Mouse (Mus musculus) limb, embryonic 14.5 days (tissue): ENCODE measurements around the gene Sez6. TPM values are rescaled to one million over a fixed set of nuclear protein-coding genes. Genes with fewer than 3 reads are reported as not detected.

ENCODE experiments used
- ATAC-seq: fragments of 200-750 bp; cut with Nextera tagmentation; 2 replicates; pipeline ENCODE4 v1.8.0; 2017; ENCODE audit warnings: low read depth, moderate number of reproducible peaks, moderate TSS enrichment; ENCODE audit not compliant: low FRiP score
- DNase-seq: peaks from one replicate; pipeline ENCODE4 v3.0.0-alpha.2; 2015; ENCODE audit warnings: low spot score
- H3K27ac ChIP-seq: fragments of 300-500 bp; sonication (generic); replicated peaks from 2 replicates; pipeline ENCODE4 v1.5.1; 2014; ENCODE audit warnings: low read depth, mild to moderate bottlenecking, low read length, moderate library complexity, mixed read lengths
- H3K27me3 ChIP-seq: fragments of 300-500 bp; sonication (generic); 2 replicates; pipeline ENCODE4 v1.6.1; 2014; ENCODE audit warnings: low read length, mixed read lengths; ENCODE audit not compliant: control insufficient read depth, insufficient read depth
- H3K36me3 ChIP-seq: fragments of 300-500 bp; sonication (generic); 2 replicates; pipeline ENCODE4 v1.6.1; 2014; ENCODE audit warnings: mild to moderate bottlenecking, low read length, moderate library complexity, mixed read lengths; ENCODE audit not compliant: control insufficient read depth, insufficient read depth
- H3K4me1 ChIP-seq: fragments of 300-500 bp; sonication (generic); 2 replicates; pipeline ENCODE4 v1.6.1; 2014; ENCODE audit warnings: antibody characterized with exemption, low read length, mixed read lengths; ENCODE audit not compliant: control insufficient read depth, insufficient read depth
- H3K4me2 ChIP-seq: fragments of 300-500 bp; sonication (generic); replicated peaks from 2 replicates; pipeline ENCODE4 v1.6.1; 2014; ENCODE audit warnings: low read depth, mild to moderate bottlenecking, low read length, moderate library complexity; ENCODE audit not compliant: severe bottlenecking
- H3K4me3 ChIP-seq: fragments of 300-500 bp; sonication (generic); replicated peaks from 2 replicates; pipeline ENCODE4 v1.5.1; 2014; ENCODE audit warnings: low read length
- H3K9ac ChIP-seq: fragments of 300-500 bp; sonication (generic); 2 replicates; pipeline ENCODE4 v1.6.1; 2014; ENCODE audit warnings: mild to moderate bottlenecking, low read depth, low read length, moderate library complexity; ENCODE audit not compliant: severe bottlenecking
- H3K9me3 ChIP-seq: fragments of 300-500 bp; sonication (generic); 2 replicates; pipeline ENCODE4 v1.6.1; 2016; ENCODE audit warnings: low read length; ENCODE audit not compliant: control insufficient read depth
- POLR2A ChIP-seq: fragments of 200-500 bp; IDR thresholded peaks from 2 replicates; pipeline ENCODE4 v1.8.0; 2012; ENCODE audit warnings: inconsistent platforms, mild to moderate bottlenecking, moderate library complexity, borderline replicate concordance; ENCODE audit not compliant: insufficient read depth, insufficient read length; ENCODE audit errors: extremely low read depth
- WGBS: fragments of 180-500 bp; shearing (Covaris S2); extraction: QIAGEN DNeasy Blood & Tissue Kit; methylation state at CpG from one replicate; pipeline ENCODE4 v1.1.7; 2014; 5-methylcytosine and 5-hydroxymethylcytosine counted together
- polyA plus RNA-seq, 2 experiments: library from polyadenylated mRNA; depleted of rRNA in 1 of 2; stranded (reverse) in 1 of 2; unstranded in 1 of 2; fragments of >200 nt; fragmentation: Nextera tagmentation in 1 of 2; extraction: Ambion mirVana in 1 of 2; gene quantifications; 2 replicates each; pipeline versions ENCODE4 v1.2.1 to v1.2.3; 2012 to 2014

The Sez6 gene
- polyA plus RNA-seq, 2 experiments = 1.2 to 1.4 TPM

- ATAC-seq = no peak
- no peak overlapping the region for H3K9ac ChIP-seq
- no peaks in the 10 kb centered on the region for H3K36me3 ChIP-seq
- H3K4me1 ChIP-seq = peaks cover 28% of the 10 kb centered on the region
- TF ChIP-seq POLR2A = no peak
- H3K27ac ChIP-seq = no peak overlapping the region
- H3K27me3 ChIP-seq = no peaks in the 10 kb centered on the region
- no peak for DNase-seq
- H3K4me2 ChIP-seq = no peak overlapping the region
- H3K4me3 ChIP-seq = no peak overlapping the region
- WGBS = 14% methylated on average over 1 of the region's 2 CpGs
- H3K9me3 ChIP-seq = no peaks in the 10 kb centered on the region
Measured at GRCm38 (mm10) chr11:77889484-77889883, 41.1 kb upstream of the Sez6 start.

- Histone ChIP-seq H3K36me3 (no peaks in the 10 kb centered on the region), H3K4me3 (no peak overlapping the region), H3K4me1 (peaks cover 24% of the 10 kb centered on the region), H3K9ac (no peak overlapping the region), H3K4me2 (no peak overlapping the region), H3K27me3 (0 out of 2 replicates have a peak, but pooled peaks cover 6% of the 10 kb centered on the region), H3K9me3 (no peaks in the 10 kb centered on the region), H3K27ac (no peak overlapping the region)
- TF ChIP-seq POLR2A = no peak
- WGBS = 44% methylated on average over 2 of the region's 2 CpGs
- no peak for ATAC-seq
- DNase-seq = no peak
Measured at GRCm38 (mm10) chr11:77890648-77891258, 39.8 kb upstream of the Sez6 start.

- DNase-seq (no peak), ATAC-seq (no peak)
- H3K27ac ChIP-seq = no peak overlapping the region
- no peak overlapping the region for H3K9ac ChIP-seq
- H3K27me3 ChIP-seq = peaks cover 14% of the 10 kb centered on the region; the same call in 1 of the 2 replicates
- no peak for TF ChIP-seq POLR2A
- H3K9me3 ChIP-seq = no peaks in the 10 kb centered on the region
- peaks cover 13% of the 10 kb centered on the region for H3K4me1 ChIP-seq
- no peak overlapping the region for H3K4me3 ChIP-seq
- no peak overlapping the region for H3K4me2 ChIP-seq
- WGBS = 21% methylated on average over 5 of the region's 5 CpGs
- no peaks in the 10 kb centered on the region for H3K36me3 ChIP-seq
Measured at GRCm38 (mm10) chr11:77892883-77893282, 37.7 kb upstream of the Sez6 start.

- Histone ChIP-seq H3K9me3 (no peaks in the 10 kb centered on the region), H3K27ac (0 out of 2 replicates have a peak overlapping the region, but pooled peaks have one; percentile 22), H3K4me2 (no peak overlapping the region), H3K27me3 (peaks cover 18% of the 10 kb centered on the region; the same call in 1 of the 2 replicates), H3K9ac (no peak overlapping the region), H3K4me1 (peaks cover 13% of the 10 kb centered on the region), H3K36me3 (no peaks in the 10 kb centered on the region), H3K4me3 (no peak overlapping the region)
- no peak for ATAC-seq
- 41% methylated on average over 6 of the region's 6 CpGs for WGBS
- DNase-seq = no peak
- TF ChIP-seq POLR2A = no peak
Measured at GRCm38 (mm10) chr11:77893283-77893682, 37.3 kb upstream of the Sez6 start.

- TF ChIP-seq POLR2A = no peak
- H3K4me3 ChIP-seq = no peak within 1 kb of the TSS
- H3K9ac ChIP-seq = no peak within 1 kb of the TSS
- peaks cover 13% of the 10 kb centered on the region for H3K4me1 ChIP-seq
- H3K27ac ChIP-seq = 0 out of 2 replicates have a peak within 1 kb of the TSS, but pooled peaks have one; percentile 22
- WGBS = 15% methylated on average over 11 of the region's 11 CpGs
- peak; percentile 74 for DNase-seq
- H3K4me2 ChIP-seq = 0 out of 2 replicates have a peak within 1 kb of the TSS, but pooled peaks have one; percentile 11
- peaks cover 23% of the 10 kb centered on the region; the same call in 1 of the 2 replicates for H3K27me3 ChIP-seq
- H3K9me3 ChIP-seq = no peaks in the 10 kb centered on the region
- peak; percentile 65 for ATAC-seq
- H3K36me3 ChIP-seq = no peaks in the 10 kb centered on the region
Measured at GRCm38 (mm10) chr11:77893787-77894718, 36.5 kb upstream of the Sez6 start, which contains the start of gene Pipox. TSS of gene Pipox (minus strand) at chr11:77894096.
